Mouse (Mus musculus) spleen, adult 18-20 months (tissue): ENCODE results near the gene Hormad2.

Source experiments
- DNase-seq, 2 experiments: peaks; one replicate each; pipeline ENCODE4 v3.0.0; 2022; ENCODE audit warnings: mixed read lengths in 2 of 2

Gene Hormad2

GRCm38 (mm10) chr11:4336693-4337283, 104.1 kb downstream of the Hormad2 start:
- DNase-seq, result no peak

DNA sequence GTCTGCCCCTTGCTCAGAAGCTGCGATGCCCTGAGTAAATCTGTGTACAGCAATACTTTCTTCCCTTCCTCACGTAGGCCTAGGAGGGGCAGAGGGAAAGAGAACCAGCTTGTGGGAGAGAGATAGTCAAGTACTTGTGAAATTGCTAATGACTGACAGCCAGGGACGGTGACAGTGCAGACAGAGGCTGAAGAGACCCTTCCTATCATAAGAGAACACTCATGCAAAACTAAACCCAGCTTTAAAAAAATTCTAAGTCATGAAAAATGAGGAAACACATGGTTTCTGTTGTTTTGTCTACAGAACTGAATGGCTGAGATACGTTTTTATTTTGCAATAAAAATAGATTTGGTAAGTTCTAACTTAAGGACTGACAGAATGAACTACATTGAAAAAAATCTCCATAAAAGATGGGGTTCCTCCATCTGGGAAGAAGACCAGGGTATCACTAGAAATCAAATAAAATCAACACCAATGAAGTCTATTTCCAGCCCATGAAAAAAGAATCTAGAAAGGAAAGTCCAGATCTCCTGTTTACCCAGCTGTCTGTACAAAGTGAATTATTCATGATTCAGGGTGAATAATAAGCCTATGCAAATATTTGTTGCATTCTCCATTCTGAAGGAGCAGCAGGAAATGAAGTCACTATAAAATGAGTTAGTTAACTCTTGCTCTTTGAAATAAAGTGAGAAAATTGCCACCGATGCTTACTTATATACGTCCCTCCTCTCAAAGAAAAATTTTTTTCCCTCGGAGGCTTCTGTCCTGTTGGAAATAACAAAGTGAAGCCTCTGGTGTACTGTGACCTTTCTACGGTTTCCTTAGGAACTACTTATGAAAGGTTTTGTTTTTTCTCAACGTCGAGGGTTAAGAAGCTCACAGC, 104.9 kb downstream of the Hormad2 start:
- DNase-seq, result no peak

GRCm38 (mm10) chr11:4332961-4333360, 107.9 kb downstream of the Hormad2 start:
- no peak for DNase-seq

DNA sequence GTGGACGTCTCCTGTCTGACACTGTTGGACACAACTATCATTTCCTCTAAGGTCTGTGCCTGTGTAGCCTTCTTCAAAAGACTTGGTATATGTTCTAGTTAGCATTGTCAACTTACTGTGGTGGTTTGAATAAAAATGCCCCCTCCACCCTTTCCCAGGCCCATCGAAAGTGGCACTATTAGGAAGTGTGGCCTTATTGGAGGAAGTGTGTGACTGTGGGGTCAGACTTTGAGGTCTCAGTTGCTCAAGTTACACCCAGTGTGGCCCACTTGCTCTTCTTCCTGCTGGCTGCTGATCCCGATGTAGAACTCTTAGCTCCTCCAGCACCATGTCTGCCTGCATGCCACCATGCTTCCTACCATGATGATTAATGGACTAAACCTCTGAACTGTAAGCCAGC, 112.7 kb downstream of the Hormad2 start:
- no peak for DNase-seq

- no peak for DNase-seq
Observed at GRCm38 (mm10) chr11:4323481-4323880, 117.4 kb downstream of the Hormad2 start.

DNA sequence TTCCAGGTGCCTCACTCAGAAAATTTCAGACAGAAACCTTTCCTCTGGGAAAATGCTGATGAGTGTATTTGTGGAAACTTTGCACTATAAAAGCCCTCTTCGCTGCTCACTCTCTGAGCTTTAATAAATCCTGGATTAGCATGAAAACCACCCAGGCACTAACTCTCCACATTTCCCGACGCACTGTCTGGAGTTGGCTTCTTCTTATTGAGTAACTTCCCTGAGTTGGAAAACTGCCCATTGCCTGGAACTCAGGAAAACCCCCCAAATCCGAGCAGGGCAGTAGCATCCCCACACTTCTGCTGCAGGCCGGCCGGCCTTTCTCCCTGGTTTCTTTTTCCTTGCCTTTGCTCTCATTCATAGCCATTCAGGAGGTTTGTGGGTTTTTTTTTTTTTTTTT, 118.0 kb downstream of the Hormad2 start:
- no peak for DNase-seq

DNA sequence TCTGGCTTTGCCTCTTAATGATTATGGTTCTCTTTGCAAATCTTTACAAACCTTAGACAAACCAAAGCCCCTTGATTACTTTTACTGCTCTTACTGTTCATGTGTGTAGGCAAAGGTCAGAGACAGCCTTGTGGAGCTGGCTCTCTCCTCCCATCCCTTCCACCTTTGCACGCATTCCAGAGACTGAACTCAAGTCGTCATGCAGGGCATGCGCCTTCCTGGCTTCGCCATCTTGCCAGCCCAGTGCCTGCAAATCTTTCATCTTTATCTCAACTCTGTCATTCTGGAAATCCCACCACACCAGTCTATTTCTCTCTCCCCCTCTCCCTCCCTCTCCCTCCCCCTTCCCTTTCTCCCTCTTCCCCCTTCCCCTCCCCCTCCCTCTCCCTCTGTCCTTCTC, 120.0 kb downstream of the Hormad2 start:
- no peak for DNase-seq

GRCm38 (mm10) chr11:4319212-4319955, 121.5 kb downstream of the Hormad2 start:
- DNase-seq, result no peak

DNA sequence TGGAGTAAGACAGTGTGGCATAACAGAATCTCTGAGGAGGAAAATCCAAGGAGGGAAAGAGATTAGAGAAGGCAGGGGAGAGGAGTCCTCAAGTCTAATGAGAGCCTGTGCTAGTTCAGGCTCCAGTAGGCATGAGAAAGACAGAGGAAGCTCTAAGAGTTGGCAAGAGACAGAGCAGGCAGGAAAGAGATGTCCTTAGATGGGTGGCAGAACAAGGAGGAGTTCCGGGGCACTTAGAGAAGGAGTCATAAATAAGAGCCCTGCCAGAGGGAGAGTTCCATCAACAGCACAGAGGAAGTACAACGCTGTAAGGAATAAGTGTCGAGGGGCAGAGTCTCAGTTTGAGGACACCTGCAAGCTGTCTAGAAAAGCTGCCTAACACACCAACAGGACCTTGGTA, 122.9 kb downstream of the Hormad2 start:
- DNase-seq, result no peak

GRCm38 (mm10) chr11:4317287-4317686, 123.6 kb downstream of the Hormad2 start:
- DNase-seq, result no peak

- DNase-seq, result no peak
Observed at GRCm38 (mm10) chr11:4312180-4312579, 128.7 kb downstream of the Hormad2 start.

DNA sequence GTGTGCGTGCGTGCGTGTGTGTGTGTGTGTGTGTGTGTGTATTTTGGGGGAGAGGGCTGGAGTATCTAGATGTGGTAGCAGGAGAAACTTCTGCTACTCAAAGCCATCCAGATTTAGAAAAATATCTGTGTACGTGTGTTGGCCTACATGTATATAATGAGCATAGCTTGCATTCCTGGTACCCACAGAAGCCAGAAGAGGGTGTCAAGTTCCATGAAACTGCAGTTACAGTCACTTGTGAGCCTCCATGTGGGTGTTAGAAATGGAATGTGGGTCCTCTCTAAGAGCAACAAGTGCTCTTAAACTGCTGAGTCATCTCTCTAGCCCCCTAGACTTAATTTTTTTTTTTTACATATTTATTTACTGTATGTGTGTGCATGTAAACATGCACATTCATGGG, 130.6 kb downstream of the Hormad2 start:
- no peak for DNase-seq

- no peak for DNase-seq
Observed at GRCm38 (mm10) chr11:4309613-4310012, 131.3 kb downstream of the Hormad2 start.

DNA sequence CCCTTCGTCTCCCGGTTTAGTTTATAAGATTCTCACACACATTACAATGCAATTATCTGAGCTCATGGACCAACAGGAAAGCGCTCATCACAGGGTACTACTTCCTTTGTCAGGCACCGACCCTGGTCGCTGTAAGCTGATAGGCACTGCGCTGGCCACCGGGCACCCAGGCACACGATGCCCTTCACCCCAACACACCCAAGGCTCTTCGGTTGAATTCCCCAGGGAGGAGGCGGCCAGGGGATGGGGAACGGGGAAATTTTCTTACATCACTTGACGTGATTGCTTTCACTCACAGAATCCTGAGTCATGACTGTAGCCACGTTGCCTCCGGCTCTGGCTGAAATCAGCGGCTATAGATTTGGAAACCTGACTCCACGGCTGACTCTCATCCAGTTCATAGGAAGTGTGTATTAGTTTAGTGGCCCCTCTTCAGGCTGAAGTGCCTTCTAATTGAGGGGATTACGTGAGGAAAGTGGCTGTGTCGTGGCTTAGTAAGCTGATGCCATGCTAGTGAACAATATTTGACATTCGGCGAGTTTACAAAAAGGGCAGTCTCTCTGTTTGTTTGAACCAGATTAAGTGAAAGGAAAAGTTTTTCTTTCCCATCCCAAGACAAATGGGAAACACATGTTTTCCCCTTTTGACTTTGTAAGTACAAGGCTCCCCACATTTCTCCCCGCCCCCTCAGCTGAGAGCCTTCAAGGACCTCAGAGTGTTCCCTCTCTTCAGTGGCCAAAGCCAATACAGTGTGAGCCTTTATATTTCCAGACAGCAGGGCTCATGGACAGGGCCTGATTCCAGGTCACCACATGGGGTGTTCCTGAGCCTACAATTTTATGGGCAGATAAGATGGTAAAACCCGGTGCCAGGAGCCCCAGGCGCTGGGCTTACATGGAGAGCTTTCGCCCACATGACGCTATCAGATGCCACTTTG, 132.1 kb downstream of the Hormad2 start:
- no peak for DNase-seq

- no peak for DNase-seq
Observed at GRCm38 (mm10) chr11:4308060-4308513, 132.8 kb downstream of the Hormad2 start.

GRCm38 (mm10) chr11:4306086-4306485, 134.8 kb downstream of the Hormad2 start:
- DNase-seq, result no peak

DNA sequence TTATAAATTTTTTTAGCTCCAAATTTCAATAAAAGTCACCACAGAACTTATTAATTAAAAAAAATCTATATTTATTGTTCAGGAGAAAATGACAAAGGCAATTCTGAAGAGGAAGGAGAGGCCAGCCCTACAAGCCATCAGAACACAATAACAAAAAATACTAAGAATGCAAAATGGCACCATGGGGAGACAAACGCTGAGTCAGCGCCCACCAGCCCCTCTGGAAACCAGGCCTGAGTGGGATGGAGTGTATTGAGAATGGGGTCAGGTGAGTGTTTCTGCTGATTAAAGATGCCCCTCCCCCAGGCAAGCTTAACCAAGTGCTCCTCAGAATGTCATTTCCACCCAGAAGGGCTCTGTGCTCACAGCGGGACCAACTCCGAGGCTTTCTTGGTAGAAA, 135.8 kb downstream of the Hormad2 start:
- no peak for DNase-seq

DNA sequence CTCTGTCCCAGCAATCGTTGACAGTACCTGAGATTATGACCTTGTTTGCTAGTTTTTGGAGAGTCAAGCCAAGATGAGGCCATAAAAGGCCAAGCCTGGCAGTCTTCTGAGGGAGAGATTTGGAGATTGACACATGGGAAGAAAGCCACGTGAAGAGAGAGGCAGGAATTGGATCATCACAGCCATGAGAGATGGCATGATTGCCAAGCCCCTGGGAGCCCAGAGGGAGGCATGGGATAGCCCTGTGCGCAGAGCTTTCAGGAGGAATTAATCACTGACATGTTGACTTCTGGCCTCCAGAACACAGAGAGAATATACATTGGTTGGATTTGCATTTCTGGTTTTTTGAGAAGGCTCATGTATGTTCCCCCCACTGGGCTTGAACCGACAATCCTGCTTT, 136.7 kb downstream of the Hormad2 start:
- DNase-seq, result no peak

DNA sequence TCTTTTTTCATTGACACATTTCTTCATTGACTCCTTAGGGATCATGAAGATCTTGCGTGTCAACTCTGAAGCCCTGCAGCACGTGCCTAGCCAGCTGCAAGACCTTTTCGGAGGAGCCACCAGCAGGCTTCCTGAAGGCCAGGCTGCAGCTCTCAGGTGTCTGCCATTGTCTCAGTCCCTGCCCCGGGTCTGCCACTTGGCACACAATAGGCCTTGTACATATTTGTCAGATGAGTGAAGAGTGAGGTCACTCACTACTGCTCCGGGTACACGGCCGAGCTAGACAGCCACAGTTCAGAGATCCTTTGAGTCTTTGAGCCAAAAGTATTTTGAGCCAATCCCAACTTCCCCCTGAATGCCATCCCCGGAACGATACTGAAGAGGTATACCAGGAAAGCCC, 137.9 kb downstream of the Hormad2 start:
- DNase-seq, result no peak

- DNase-seq, result no peak
Observed at GRCm38 (mm10) chr11:4302363-4302913, 138.5 kb downstream of the Hormad2 start.

DNA sequence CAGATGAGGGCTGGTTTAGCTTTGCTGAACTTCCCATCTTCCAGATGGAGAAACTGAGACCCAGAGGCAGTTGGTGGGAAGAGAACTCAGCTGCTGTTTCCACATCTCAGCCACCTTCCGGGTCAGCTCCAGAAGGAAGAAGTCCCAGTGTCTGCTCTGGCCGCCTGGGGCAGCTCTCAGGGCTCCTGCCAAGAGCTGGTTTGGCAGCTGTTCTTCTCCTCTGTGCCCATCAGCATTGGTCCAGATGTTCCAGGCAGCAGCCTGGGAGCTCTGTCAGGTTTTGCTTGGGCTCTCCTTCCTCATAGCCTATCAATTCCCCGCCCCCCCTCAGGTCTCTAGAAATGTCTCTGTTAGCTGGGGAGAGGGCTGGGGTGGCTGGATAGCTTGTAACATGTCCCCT, 140.2 kb downstream of the Hormad2 start:
- no peak for DNase-seq
